In genomic region chr3:88274002-88274401, GRCm38 (mm10) we compare ENCODE assay signal across 19 mouse cellular contexts. TPM values are rescaled to one million over a fixed set of nuclear protein-coding genes. Genes with fewer than 3 reads are reported as not detected.
A peak's percentile ranks its signal among the peaks of the same experiment; 100 is the strongest.
DNase-seq lines count a peak whose midpoint lies in the region; ATAC-seq and TF ChIP-seq lines count a peak whose summit lies in the region.
"Had no signal": no experiment of that assay in that cellular context is flagged by ENCODE, and none has a peak within 500 bp of the region (broad histone marks: within the 10 kb centered on the region; RNA-seq: fewer than 3 reads in every experiment).

No protein-coding gene starts in this region.

- CTCF ChIA-PET in Patski (lab: Charles Lee): no interaction called here

- no peak overlapping the region for H3K4me2 ChIP-seq in intestine, postnatal 0 days (replicated peaks; ENCODE audit: low read depth)
- no peak overlapping the region for H3K4me2 ChIP-seq in intestine, embryonic 16.5 days (ENCODE audit: low read depth, low read length)
- H3K4me2 ChIP-seq in midbrain, postnatal 0 days (ENCODE audit: low read depth, low read length, poor library complexity, severe bottlenecking): no peak overlapping the region
- no peak overlapping the region for H3K4me2 ChIP-seq in midbrain, embryonic 11.5 days
- no peak overlapping the region for H3K4me2 ChIP-seq in forebrain, embryonic 14.5 days (ENCODE audit: low read length)
- H3K4me2 ChIP-seq: limb, embryonic 15.5 days; neural tube, embryonic 13.5 days had no signal

- ATAC-seq in intestine, postnatal 0 days: no peak
- ATAC-seq in intestine, embryonic 16.5 days: no peak
- ATAC-seq in midbrain, postnatal 0 days (ENCODE audit: low FRiP score): no peak
- no peak for ATAC-seq in midbrain, embryonic 11.5 days (ENCODE audit: low FRiP score)
- ATAC-seq in Patski: no peak
- ATAC-seq in forebrain, embryonic 14.5 days: no peak
- ATAC-seq: activated CD4-positive, CD25-positive, alpha-beta regulatory T cell, adult 4 months; forebrain, embryonic 16.5 days; midbrain, embryonic 16.5 days had no signal

- TF ChIP-seq CTCF in intestine, postnatal 0 days (IDR thresholded peaks at IDR 0.05; ENCODE audit: low read depth): peak; percentile 45
- TF ChIP-seq CTCF in midbrain, postnatal 0 days (IDR thresholded peaks at IDR 0.05): peak; percentile 36; the same call in 1 of the 2 replicates
- TF ChIP-seq CTCF in Patski (IDR thresholded peaks at IDR 0.05): peak; percentile 61

- in situ Hi-C loops in Patski (cut with MboI; ENCODE audit: low pct_unique_long_range_greater_than_20kb): no loop called here

- DNase-seq in midbrain, postnatal 0 days (ENCODE audit: low spot score): no peak
- DNase-seq in midbrain, embryonic 11.5 days (ENCODE audit: low spot score, missing footprints): no peak
- no peak for DNase-seq in Patski (ENCODE audit: low read depth, low spot score)
- peak; percentile 46 for DNase-seq in testis, postnatal 14 days (ENCODE audit: low spot score)
- no peak for DNase-seq in forebrain, embryonic 14.5 days (ENCODE audit: low spot score)
- DNase-seq: cerebellum, adult 8-10 months; gastrocnemius, postnatal 25 days; kidney, adult 9 months; lung, postnatal 4 days had no signal

- H3K27me3 ChIP-seq in intestine, postnatal 0 days (replicated peaks; ENCODE audit: control insufficient read depth, insufficient read depth, low read length): no peaks in the 10 kb centered on the region
- H3K27me3 ChIP-seq in intestine, embryonic 16.5 days (replicated peaks; ENCODE audit: control insufficient read depth, insufficient read depth, low read length): no peaks in the 10 kb centered on the region
- no peaks in the 10 kb centered on the region for H3K27me3 ChIP-seq in midbrain, postnatal 0 days (ENCODE audit: insufficient read depth, low read length)
- H3K27me3 ChIP-seq in midbrain, embryonic 11.5 days (ENCODE audit: control insufficient read depth, insufficient read depth, low read length): no peaks in the 10 kb centered on the region
- H3K27me3 ChIP-seq in Patski: peaks cover 8% of the 10 kb centered on the region
- no peaks in the 10 kb centered on the region for H3K27me3 ChIP-seq in forebrain, embryonic 14.5 days (replicated peaks; ENCODE audit: control insufficient read depth, insufficient read depth, low read length)
- H3K27me3 ChIP-seq: limb, embryonic 15.5 days; neural tube, embryonic 13.5 days had no signal

- no peaks in the 10 kb centered on the region for H3K4me1 ChIP-seq in intestine, postnatal 0 days (replicated peaks; ENCODE audit: control insufficient read depth, insufficient read depth, low read length)
- no peaks in the 10 kb centered on the region for H3K4me1 ChIP-seq in intestine, embryonic 16.5 days (ENCODE audit: control insufficient read depth, insufficient read depth, low read length)
- no peaks in the 10 kb centered on the region for H3K4me1 ChIP-seq in midbrain, postnatal 0 days (ENCODE audit: insufficient read depth, low read length)
- no peaks in the 10 kb centered on the region for H3K4me1 ChIP-seq in midbrain, embryonic 11.5 days (ENCODE audit: control insufficient read depth, insufficient read depth, low read length)
- no peaks in the 10 kb centered on the region for H3K4me1 ChIP-seq in forebrain, embryonic 14.5 days (ENCODE audit: control insufficient read depth, insufficient read depth, low read length)
- H3K4me1 ChIP-seq: limb, embryonic 15.5 days; neural tube, embryonic 13.5 days had no signal

- H3K9me3 ChIP-seq in intestine, postnatal 0 days (ENCODE audit: control insufficient read depth): no peaks in the 10 kb centered on the region
- H3K9me3 ChIP-seq in intestine, embryonic 16.5 days (ENCODE audit: control insufficient read depth, low read length): no peaks in the 10 kb centered on the region
- no peaks in the 10 kb centered on the region for H3K9me3 ChIP-seq in midbrain, postnatal 0 days (ENCODE audit: low read length)
- no peaks in the 10 kb centered on the region for H3K9me3 ChIP-seq in midbrain, embryonic 11.5 days (ENCODE audit: control insufficient read depth, low read length)
- no peaks in the 10 kb centered on the region for H3K9me3 ChIP-seq in forebrain, embryonic 14.5 days (replicated peaks; ENCODE audit: control insufficient read depth, low read length)
- H3K9me3 ChIP-seq: limb, embryonic 15.5 days; neural tube, embryonic 13.5 days had no signal

- POLR2A ChIA-PET in Patski (lab: Charles Lee): interaction anchor here (0.6 kb wide), 1 partner anchor 32 kb away, joined by 3 read pairs; no protein-coding TSS in a partner anchor

- no peak overlapping the region for H3K4me3 ChIP-seq in intestine, postnatal 0 days (ENCODE audit: low read depth, low read length)
- H3K4me3 ChIP-seq in intestine, embryonic 16.5 days (ENCODE audit: low read length): no peak overlapping the region
- no peak overlapping the region for H3K4me3 ChIP-seq in midbrain, postnatal 0 days (ENCODE audit: low read depth, low read length)
- no peak overlapping the region for H3K4me3 ChIP-seq in midbrain, embryonic 11.5 days (ENCODE audit: low read depth, low read length)
- H3K4me3 ChIP-seq in forebrain, embryonic 14.5 days (ENCODE audit: low read depth, low read length): no peak overlapping the region
- H3K4me3 ChIP-seq: limb, embryonic 15.5 days; neural tube, embryonic 13.5 days had no signal

- WGBS in intestine, postnatal 0 days: 92% methylated on average over 4 of the region's 4 CpGs
- 92% methylated on average over 4 of the region's 4 CpGs for WGBS in intestine, embryonic 16.5 days
- WGBS in midbrain, postnatal 0 days: 98% methylated on average over 4 of the region's 4 CpGs
- 89% methylated on average over 4 of the region's 4 CpGs for whole genome bisulfite sequencing in midbrain, embryonic 11.5 days
- WGBS in forebrain, embryonic 14.5 days: 97% methylated on average over 4 of the region's 4 CpGs

- H3K27ac ChIP-seq in intestine, postnatal 0 days (ENCODE audit: low read depth, low read length): no peak overlapping the region
- H3K27ac ChIP-seq in intestine, embryonic 16.5 days (ENCODE audit: low read length): no peak overlapping the region
- H3K27ac ChIP-seq in midbrain, postnatal 0 days (ENCODE audit: low read depth, low read length): no peak overlapping the region
- H3K27ac ChIP-seq in midbrain, embryonic 11.5 days (ENCODE audit: low read depth, low read length): no peak overlapping the region
- H3K27ac ChIP-seq in forebrain, embryonic 14.5 days (ENCODE audit: low read depth, low read length): no peak overlapping the region
- H3K27ac ChIP-seq: limb, embryonic 15.5 days; neural tube, embryonic 13.5 days had no signal

- H3K36me3 ChIP-seq in intestine, postnatal 0 days (ENCODE audit: control insufficient read depth, insufficient read depth): no peaks in the 10 kb centered on the region
- H3K36me3 ChIP-seq in intestine, embryonic 16.5 days (ENCODE audit: control insufficient read depth, insufficient read depth, low read length): no peaks in the 10 kb centered on the region
- no peaks in the 10 kb centered on the region for H3K36me3 ChIP-seq in midbrain, postnatal 0 days (ENCODE audit: insufficient read depth, low read length)
- H3K36me3 ChIP-seq in midbrain, embryonic 11.5 days (ENCODE audit: control insufficient read depth, insufficient read depth, low read length): no peaks in the 10 kb centered on the region
- H3K36me3 ChIP-seq in forebrain, embryonic 14.5 days (ENCODE audit: control insufficient read depth, insufficient read depth, low read length): no peaks in the 10 kb centered on the region
- H3K36me3 ChIP-seq: limb, embryonic 15.5 days; neural tube, embryonic 13.5 days had no signal

- H3K9ac ChIP-seq in intestine, postnatal 0 days (ENCODE audit: low read depth, low read length): no peak overlapping the region
- H3K9ac ChIP-seq in intestine, embryonic 16.5 days (ENCODE audit: low read depth, low read length): no peak overlapping the region
- no peak overlapping the region for H3K9ac ChIP-seq in midbrain, postnatal 0 days (replicated peaks; ENCODE audit: low read length, poor library complexity, severe bottlenecking)
- H3K9ac ChIP-seq in midbrain, embryonic 11.5 days (ENCODE audit: low read length): no peak overlapping the region
- H3K9ac ChIP-seq in forebrain, embryonic 14.5 days (ENCODE audit: low read length): no peak overlapping the region
- H3K9ac ChIP-seq: limb, embryonic 15.5 days; neural tube, embryonic 13.5 days had no signal

RNA-seq across cellular contexts. Expression of gene Gm38392, which starts 13.0 kb away (rescaled TPM):
- 0.13 and 0.18 TPM in 2 replicates for polyA plus RNA-seq in intestine, postnatal 0 days (2015; fragmentation: Nextera tagmentation; extraction: Ambion mirVana)
- 0.81 TPM in 1 of 2 replicates, not detected in the other for polyA plus RNA-seq in intestine, embryonic 16.5 days (2015; fragmentation: Nextera tagmentation; extraction: Ambion mirVana)
- total RNA-seq in midbrain, postnatal 0 days (2014; rRNA removed): not detected in 2 replicates
- 0.20 and 0.21 TPM in 2 replicates for polyA plus RNA-seq in midbrain, postnatal 0 days (2015; fragmentation: Nextera tagmentation; extraction: Ambion mirVana)
- polyA plus RNA-seq in midbrain, embryonic 11.5 days (2014; fragmentation: Nextera tagmentation; extraction: Ambion mirVana): 0.11 TPM in 1 of 2 replicates, not detected in the other
- polyA plus RNA-seq in Patski (2021): 0.19 TPM
- polyA plus RNA-seq in forebrain, embryonic 14.5 days (2014; fragmentation: Nextera tagmentation; extraction: Ambion mirVana): 0.18 and 0.22 TPM in 2 replicates
- polyA plus RNA-seq: activated CD4-positive, CD25-positive, alpha-beta regulatory T cell, adult 4 months; heart, embryonic 14.5 days; spleen, adult 2 months had no signal

RNA-seq across cellular contexts. Expression of gene Rhbg, which starts 19.5 kb away (rescaled TPM):
- 0.60 and 0.65 TPM in 2 replicates for polyA plus RNA-seq in intestine, postnatal 0 days (2015; fragmentation: Nextera tagmentation; extraction: Ambion mirVana)
- 0.69 and 1.3 TPM in 2 replicates for polyA plus RNA-seq in intestine, embryonic 16.5 days (2015; fragmentation: Nextera tagmentation; extraction: Ambion mirVana)
- 0.94 and 1.0 TPM in 2 replicates for total RNA-seq in midbrain, postnatal 0 days (2014; rRNA removed)
- polyA plus RNA-seq in midbrain, postnatal 0 days (2015; fragmentation: Nextera tagmentation; extraction: Ambion mirVana): 0.21 and 0.41 TPM in 2 replicates
- 0.15 TPM in 1 of 2 replicates, not detected in the other for polyA plus RNA-seq in midbrain, embryonic 11.5 days (2014; fragmentation: Nextera tagmentation; extraction: Ambion mirVana)
- polyA plus RNA-seq in Patski (2021): not detected
- 0.25 TPM in 1 of 2 replicates, not detected in the other for polyA plus RNA-seq in forebrain, embryonic 14.5 days (2014; fragmentation: Nextera tagmentation; extraction: Ambion mirVana)
- total RNA-seq: gastrocnemius, postnatal 25 days; layer of hippocampus, adult 18-20 months had no signal
- polyA plus RNA-seq: activated CD4-positive, CD25-positive, alpha-beta regulatory T cell, adult 4 months; forebrain, embryonic 16.5 days; heart, embryonic 14.5 days had no signal

RNA-seq across cellular contexts. Expression of gene Tsacc, which starts 22.8 kb away (rescaled TPM):
- 6.1 and 7.2 TPM in 2 replicates for polyA plus RNA-seq in intestine, postnatal 0 days (2015; fragmentation: Nextera tagmentation; extraction: Ambion mirVana)
- 9.7 and 10.8 TPM in 2 replicates for polyA plus RNA-seq in intestine, embryonic 16.5 days (2015; fragmentation: Nextera tagmentation; extraction: Ambion mirVana)
- total RNA-seq in midbrain, postnatal 0 days (2014; rRNA removed): 6.2 TPM in 1 of 2 replicates, not detected in the other
- 5.2 and 7.9 TPM in 2 replicates for polyA plus RNA-seq in midbrain, postnatal 0 days (2015; fragmentation: Nextera tagmentation; extraction: Ambion mirVana)
- 7.5 and 7.9 TPM in 2 replicates for polyA plus RNA-seq in midbrain, embryonic 11.5 days (2014; fragmentation: Nextera tagmentation; extraction: Ambion mirVana)
- 6.3 TPM for polyA plus RNA-seq in Patski (2021)
- polyA plus RNA-seq in forebrain, embryonic 14.5 days (2014; fragmentation: Nextera tagmentation; extraction: Ambion mirVana): 7.4 and 9.1 TPM in 2 replicates

RNA-seq across cellular contexts. Expression of gene Cct3, which starts 22.9 kb away (rescaled TPM):
- 170 and 175 TPM in 2 replicates for polyA plus RNA-seq in intestine, postnatal 0 days (2015; fragmentation: Nextera tagmentation; extraction: Ambion mirVana)
- 470 and 510 TPM in 2 replicates for polyA plus RNA-seq in intestine, embryonic 16.5 days (2015; fragmentation: Nextera tagmentation; extraction: Ambion mirVana)
- 253 and 273 TPM in 2 replicates for total RNA-seq in midbrain, postnatal 0 days (2014; rRNA removed)
- 372 and 391 TPM in 2 replicates for polyA plus RNA-seq in midbrain, postnatal 0 days (2015; fragmentation: Nextera tagmentation; extraction: Ambion mirVana)
- 746 and 783 TPM in 2 replicates for polyA plus RNA-seq in midbrain, embryonic 11.5 days (2014; fragmentation: Nextera tagmentation; extraction: Ambion mirVana)
- 573 TPM for polyA plus RNA-seq in Patski (2021)
- polyA plus RNA-seq in forebrain, embryonic 14.5 days (2014; fragmentation: Nextera tagmentation; extraction: Ambion mirVana): 578 and 616 TPM in 2 replicates

RNA-seq across cellular contexts. Expression of gene Glmp, which starts 50.8 kb away (rescaled TPM):
- 589 and 649 TPM in 2 replicates for polyA plus RNA-seq in intestine, postnatal 0 days (2015; fragmentation: Nextera tagmentation; extraction: Ambion mirVana)
- polyA plus RNA-seq in intestine, embryonic 16.5 days (2015; fragmentation: Nextera tagmentation; extraction: Ambion mirVana): 365 and 416 TPM in 2 replicates
- 28.5 and 39.2 TPM in 2 replicates for total RNA-seq in midbrain, postnatal 0 days (2014; rRNA removed)
- polyA plus RNA-seq in midbrain, postnatal 0 days (2015; fragmentation: Nextera tagmentation; extraction: Ambion mirVana): 106 and 109 TPM in 2 replicates
- 70.2 and 73.7 TPM in 2 replicates for polyA plus RNA-seq in midbrain, embryonic 11.5 days (2014; fragmentation: Nextera tagmentation; extraction: Ambion mirVana)
- polyA plus RNA-seq in Patski (2021): 590 TPM
- 57.5 and 63.4 TPM in 2 replicates for polyA plus RNA-seq in forebrain, embryonic 14.5 days (2014; fragmentation: Nextera tagmentation; extraction: Ambion mirVana)
